Mouse (Mus musculus): ENCODE data around the gene Pdha2. TPM values are rescaled to one million over a fixed set of nuclear protein-coding genes. Genes with fewer than 3 reads are reported as not detected.

Pdha2 gene
- total RNA-seq (2012; rRNA removed) (not detected in 2 replicates), polyA plus RNA-seq (2012; ENCODE audit: insufficient read depth in 1 of 2, insufficient read length in 2 of 2, low read depth in 1 of 2, low replicate concordance in 2 of 2, missing spikeins in 1 of 2) (not detected)

DNA sequence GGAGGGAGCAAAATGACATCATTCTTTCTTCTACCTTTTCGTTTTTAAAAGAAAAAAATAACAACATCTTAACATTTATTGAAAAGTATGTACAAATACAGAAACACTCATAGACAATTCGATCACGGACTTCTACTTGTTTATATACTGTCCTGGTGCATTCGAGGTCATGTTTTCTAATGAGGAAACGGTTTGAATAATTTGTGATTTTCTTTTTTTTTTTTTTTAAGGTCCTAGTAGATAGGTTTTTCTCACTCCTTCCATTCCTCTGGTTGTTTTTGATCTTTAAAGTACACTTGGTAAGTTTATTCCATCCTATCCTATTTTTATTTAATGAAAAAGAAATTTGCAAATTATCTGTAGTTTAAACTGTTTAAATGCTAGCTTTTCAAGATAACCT lies at the start of gene Pdha2:
Gene Pdha2, minus strand, starts transcription at position 101 of the 400 bp plus-strand sequence.
- TF ChIP-seq POLR2A (IDR thresholded peaks at IDR 0.05; ENCODE audit: control insufficient read depth in 1 of 2, insufficient read depth in 1 of 2, low read depth in 1 of 2, low read length in 2 of 2, poor library complexity in 1 of 2), result no peak
- TF ChIP-seq JUND (IDR thresholded peaks at IDR 0.05; ENCODE audit: low read depth, low read length), result no peak
- no peak for TF ChIP-seq RAD21 (IDR thresholded peaks at IDR 0.05; ENCODE audit: low read depth, low read length)
- no peak for TF ChIP-seq ZNF384 (IDR thresholded peaks at IDR 0.05; ENCODE audit: low read depth, low read length)
- TF ChIP-seq ZMIZ1 (IDR thresholded peaks at IDR 0.05; ENCODE audit: low read depth, low read length), result no peak
- DNase-seq (ENCODE audit: low read depth, low spot score), result no peak
- peaks cover 0 to 2% of the 10 kb centered on the region in 2 experiments; a peak in 2 of 4 replicates for H3K36me3 ChIP-seq (ENCODE audit: control insufficient read depth in 1 of 2, insufficient read depth in 2 of 2, low read length in 2 of 2)
- no peaks in the 10 kb centered on the region for H3K9me3 ChIP-seq (replicated peaks; ENCODE audit: insufficient read depth, low read length)
- H3K27me3 ChIP-seq (ENCODE audit: control insufficient read depth in 1 of 2, insufficient read depth in 2 of 2, low read length in 2 of 2), result no peaks in the 10 kb centered on the region
- no peaks in the 10 kb centered on the region for H3K79me2 ChIP-seq (ENCODE audit: control insufficient read depth, insufficient read depth, low read length, poor library complexity)
- H3K4me1 ChIP-seq (ENCODE audit: control insufficient read depth in 1 of 2, insufficient read depth in 2 of 2, low read length in 2 of 2), result peaks cover 0 to 2% of the 10 kb centered on the region in 2 experiments; a peak in 1 of 4 replicates
- H3K27ac ChIP-seq (ENCODE audit: control insufficient read depth, low read depth, low read length), result no peak within 1 kb of the TSS
- H3K9ac ChIP-seq (ENCODE audit: control insufficient read depth, low read depth, low read length, poor library complexity, severe bottlenecking), result no peak within 1 kb of the TSS
- no peak within 1 kb of the TSS for H3K4me3 ChIP-seq (ENCODE audit: control insufficient read depth in 1 of 2, insufficient read depth in 1 of 2, low read depth in 2 of 2, low read length in 2 of 2)

DNA sequence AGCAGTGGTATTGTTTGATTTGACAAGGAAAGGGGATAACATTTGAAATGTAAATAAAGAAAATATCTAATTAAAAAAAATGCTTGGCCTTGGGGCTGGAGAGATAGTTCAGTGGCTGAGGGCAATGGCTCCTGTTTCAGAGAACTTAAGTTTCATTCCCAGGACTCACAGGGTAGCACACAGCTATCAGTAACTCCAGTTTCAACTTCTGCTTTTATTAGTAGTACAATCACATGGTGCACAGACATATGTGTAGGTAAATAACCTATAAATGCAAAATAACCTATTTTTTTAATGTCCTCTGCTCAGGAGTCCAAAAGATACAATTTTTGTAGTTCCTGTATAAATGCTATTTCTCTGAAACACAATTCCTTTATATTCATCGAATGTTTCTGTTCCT lies 48.4 kb upstream of the Pdha2 start:
- no peaks in the 10 kb centered on the region for H3K79me2 ChIP-seq (ENCODE audit: control insufficient read depth, insufficient read depth, low read length, poor library complexity)
- no peak overlapping the region for H3K27ac ChIP-seq (ENCODE audit: control insufficient read depth, low read depth, low read length)
- H3K9ac ChIP-seq (ENCODE audit: control insufficient read depth, low read depth, low read length, poor library complexity, severe bottlenecking), result no peak overlapping the region
- peak; percentile 61 for DNase-seq (ENCODE audit: low read depth, low spot score)
- no peaks in the 10 kb centered on the region for H3K4me1 ChIP-seq (ENCODE audit: control insufficient read depth in 1 of 2, insufficient read depth in 2 of 2, low read length in 2 of 2)
- H3K27me3 ChIP-seq (ENCODE audit: control insufficient read depth in 1 of 2, insufficient read depth in 2 of 2, low read length in 2 of 2), result no peaks in the 10 kb centered on the region
- no peaks in the 10 kb centered on the region for H3K9me3 ChIP-seq (replicated peaks; ENCODE audit: insufficient read depth, low read length)
- no peak for TF ChIP-seq POLR2AphosphoS5 (IDR thresholded peaks at IDR 0.05; ENCODE audit: borderline replicate concordance, low read depth, low read length)
- peak in 1 of 2 experiments; percentile 34; a peak in 1 of 4 replicates for TF ChIP-seq EP300 (IDR thresholded peaks at IDR 0.05; ENCODE audit: low read depth in 1 of 2, low read length in 2 of 2)
- TF ChIP-seq ZNF384 (IDR thresholded peaks at IDR 0.05; ENCODE audit: low read depth, low read length), result peak; percentile 42; the same call in 1 of the 2 replicates
- no peak for TF ChIP-seq SMC3 (IDR thresholded peaks at IDR 0.05; ENCODE audit: low read depth, low read length)
- TF ChIP-seq USF1 (IDR thresholded peaks at IDR 0.05; ENCODE audit: low read depth, low read length), result peak; percentile 55; the same call in 1 of the 2 replicates
- TF ChIP-seq ZMIZ1 (IDR thresholded peaks at IDR 0.05; ENCODE audit: low read depth, low read length), result no peak
- 0 out of 2 replicates have a peak, but pooled peaks have one; percentile 25 for TF ChIP-seq MYC (IDR thresholded peaks at IDR 0.05; ENCODE audit: low read depth, low read length)
- no peak for TF ChIP-seq TCF12 (IDR thresholded peaks at IDR 0.05; ENCODE audit: low read depth, low read length)
- H3K4me3 ChIP-seq (ENCODE audit: control insufficient read depth in 1 of 2, insufficient read depth in 1 of 2, low read depth in 2 of 2, low read length in 2 of 2), result no peak overlapping the region
- no peaks in the 10 kb centered on the region; a peak in 1 of 4 replicates for H3K36me3 ChIP-seq (ENCODE audit: control insufficient read depth in 1 of 2, insufficient read depth in 2 of 2, low read length in 2 of 2)

- H3K9me3 ChIP-seq (replicated peaks; ENCODE audit: insufficient read depth, low read length), result no peaks in the 10 kb centered on the region
These were observed 39.3 kb upstream of the Pdha2 start for GRCm38 (mm10) chr3:141251440-141251839.

More at GRCm38 (mm10) chr3:141251440-141251839, 39.3 kb upstream of the Pdha2 start:
- H3K4me3 ChIP-seq (ENCODE audit: control insufficient read depth in 1 of 2, insufficient read depth in 1 of 2, low read depth in 2 of 2, low read length in 2 of 2), result no peak overlapping the region
- no peaks in the 10 kb centered on the region for H3K4me1 ChIP-seq (ENCODE audit: control insufficient read depth in 1 of 2, insufficient read depth in 2 of 2, low read length in 2 of 2)
- no peak overlapping the region for H3K9ac ChIP-seq (ENCODE audit: control insufficient read depth, low read depth, low read length, poor library complexity, severe bottlenecking)
- no peaks in the 10 kb centered on the region for H3K79me2 ChIP-seq (ENCODE audit: control insufficient read depth, insufficient read depth, low read length, poor library complexity)
- no peaks in the 10 kb centered on the region for H3K27me3 ChIP-seq (ENCODE audit: control insufficient read depth in 1 of 2, insufficient read depth in 2 of 2, low read length in 2 of 2)
- no peak overlapping the region for H3K27ac ChIP-seq (ENCODE audit: control insufficient read depth, low read depth, low read length)
- DNase-seq (ENCODE audit: low read depth, low spot score), result no peak
- no peaks in the 10 kb centered on the region for H3K36me3 ChIP-seq (ENCODE audit: control insufficient read depth in 1 of 2, insufficient read depth in 2 of 2, low read length in 2 of 2)
- no peak for TF ChIP-seq GATA1 (IDR thresholded peaks at IDR 0.05; ENCODE audit: low read depth, low read length)
- no peak for TF ChIP-seq ZNF384 (IDR thresholded peaks at IDR 0.05; ENCODE audit: low read depth, low read length)
- TF ChIP-seq NELFE (IDR thresholded peaks at IDR 0.05; ENCODE audit: low read depth, low read length), result no peak
- no peak for TF ChIP-seq EP300 (IDR thresholded peaks at IDR 0.05; ENCODE audit: low read depth in 1 of 2, low read length in 2 of 2)
- no peak for TF ChIP-seq MEF2A (IDR thresholded peaks at IDR 0.05; ENCODE audit: extremely low read depth, insufficient replicate concordance, low read depth, low read length, poor library complexity, severe bottlenecking)
- TF ChIP-seq ZMIZ1 (IDR thresholded peaks at IDR 0.05; ENCODE audit: low read depth, low read length), result no peak
- TF ChIP-seq GABPA (IDR thresholded peaks at IDR 0.05; ENCODE audit: low read depth, low read length), result no peak
- TF ChIP-seq TAL1 (IDR thresholded peaks at IDR 0.05; ENCODE audit: low read length), result no peak
- no peak for TF ChIP-seq E2F4 (IDR thresholded peaks at IDR 0.05; ENCODE audit: borderline replicate concordance, low read depth, low read length)
